Mouse (Mus musculus): ENCODE measurements around the gene Mapk8ip2.

Mapk8ip2 gene

GRCm38 (mm10) chr15:89480584-89480983 is 26.9 kb downstream of the Mapk8ip2 start:
- peak; percentile 38 for DNase-seq (ENCODE audit: low spot score)

- no peak for DNase-seq (ENCODE audit: low spot score)
Observed at GRCm38 (mm10) chr15:89488182-89488581, 34.5 kb downstream of the Mapk8ip2 start.

GRCm38 (mm10) chr15:89488611-89489117 is 35.0 kb downstream of the Mapk8ip2 start:
- DNase-seq (ENCODE audit: low spot score), result no peak

- DNase-seq (ENCODE audit: low spot score), result no peak
Observed at GRCm38 (mm10) chr15:89494970-89495369, 41.3 kb downstream of the Mapk8ip2 start.

GRCm38 (mm10) chr15:89496131-89496530 is 42.4 kb downstream of the Mapk8ip2 start:
- DNase-seq (ENCODE audit: low spot score), result no peak

GRCm38 (mm10) chr15:89496841-89497240 is 43.1 kb downstream of the Mapk8ip2 start:
- DNase-seq (ENCODE audit: low spot score), result no peak

GRCm38 (mm10) chr15:89497391-89498048 is 43.8 kb downstream of the Mapk8ip2 start:
- DNase-seq (ENCODE audit: low spot score), result no peak

GRCm38 (mm10) chr15:89498049-89498960 is 44.6 kb downstream of the Mapk8ip2 start:
- DNase-seq (ENCODE audit: low spot score), result no peak

GRCm38 (mm10) chr15:89498961-89499688 is 45.4 kb downstream of the Mapk8ip2 start, which contains the start of gene Shank3:
Gene Shank3 (plus strand): TSS chr15:89499623.
- DNase-seq (ENCODE audit: low spot score), result no peak

- DNase-seq (ENCODE audit: low spot score), result no peak
Observed at GRCm38 (mm10) chr15:89499784-89500220, 46.1 kb downstream of the Mapk8ip2 start.

- no peak for DNase-seq (ENCODE audit: low spot score)
Observed at GRCm38 (mm10) chr15:89500221-89500791, 46.6 kb downstream of the Mapk8ip2 start.

GRCm38 (mm10) chr15:89501321-89501720 is 47.6 kb downstream of the Mapk8ip2 start:
- no peak for DNase-seq (ENCODE audit: low spot score)

GRCm38 (mm10) chr15:89504838-89505237 is 51.1 kb downstream of the Mapk8ip2 start:
- no peak for DNase-seq (ENCODE audit: low spot score)

- DNase-seq (ENCODE audit: low spot score), result no peak
Observed at GRCm38 (mm10) chr15:89507751-89508150, 54.0 kb downstream of the Mapk8ip2 start.

- DNase-seq (ENCODE audit: low spot score), result no peak
Observed at GRCm38 (mm10) chr15:89512679-89513078, 59.0 kb downstream of the Mapk8ip2 start.

All from ovary, postnatal 14 days (tissue).